In the genomic region with DNA sequence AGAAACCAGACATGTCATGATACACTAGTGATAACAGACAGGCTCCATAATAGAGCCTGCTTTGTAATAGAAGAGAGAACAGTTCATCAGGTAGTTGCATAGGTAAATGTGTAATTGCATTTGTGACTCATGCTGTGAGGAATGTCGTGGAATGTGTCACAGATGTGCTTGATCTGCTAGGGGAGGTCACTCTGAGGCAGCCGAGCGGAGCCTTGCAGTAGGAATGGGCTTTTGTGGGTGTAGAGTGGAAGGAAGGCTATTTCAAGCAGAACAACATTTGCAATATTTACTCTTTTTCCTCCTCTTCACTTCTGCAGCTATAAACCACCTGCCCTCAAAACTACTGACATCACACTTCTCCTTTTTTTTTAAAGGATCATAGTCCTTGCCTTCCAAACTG, we compare ENCODE assay signal across 19 mouse cellular contexts. TPM values are rescaled to one million over a fixed set of nuclear protein-coding genes. Genes with fewer than 3 reads are reported as not detected.
DNase-seq lines count a peak whose midpoint lies in the region; ATAC-seq and TF ChIP-seq lines count a peak whose summit lies in the region.
"Had no signal": no experiment of that assay in that cellular context is flagged by ENCODE, and none has a peak within 500 bp of the region (broad histone marks: within the 10 kb centered on the region; RNA-seq: fewer than 3 reads in every experiment).

No protein-coding gene starts in this region.

- H3K27me3 ChIP-seq in kidney, embryonic 16.5 days (ENCODE audit: insufficient read depth, low read length): no peaks in the 10 kb centered on the region
- no peaks in the 10 kb centered on the region for H3K27me3 ChIP-seq in kidney, adult 2 months (replicated peaks; ENCODE audit: control insufficient read depth, insufficient read depth, low read length)
- H3K27me3 ChIP-seq in lung, postnatal 0 days (replicated peaks; ENCODE audit: insufficient read depth, low read length): no peaks in the 10 kb centered on the region
- H3K27me3 ChIP-seq: CH12.LX; heart, embryonic 12.5 days; hindbrain, embryonic 15.5 days; Patski had no signal

- peak; percentile 62; the same call in 1 of the 2 replicates for ATAC-seq in kidney, embryonic 16.5 days (ENCODE audit: low FRiP score, low TSS enrichment)
- no peak for ATAC-seq in lung, postnatal 0 days
- ATAC-seq in granulocyte monocyte progenitor cell, adult 5-6 weeks (replicated peaks; ENCODE audit: poor library complexity, severe bottlenecking): peak; percentile 45
- ATAC-seq: activated CD4-positive, CD25-positive, alpha-beta regulatory T cell, adult 4 months; forebrain, embryonic 13.5 days; forebrain, postnatal 0 days; Patski had no signal

- DNase-seq in kidney, adult 2 months: no peak
- peak; percentile 50 for DNase-seq in lung, postnatal 0 days (ENCODE audit: low spot score)
- no peak for DNase-seq in lung, adult 2 months
- no peak for DNase-seq in adrenal gland, postnatal 25 days
- DNase-seq: adrenal gland, postnatal 14 days; cerebellum, adult 2 months; cerebellum, postnatal 10 days; embryo, embryonic 11 days; forebrain, postnatal 0 days; gastrocnemius, postnatal 14 days had no signal

- H3K4me3 ChIP-seq in kidney, embryonic 16.5 days (ENCODE audit: low read length): no peak overlapping the region
- no peak overlapping the region for H3K4me3 ChIP-seq in kidney, adult 2 months (ENCODE audit: insufficient read depth, low read depth, low read length)
- H3K4me3 ChIP-seq in lung, postnatal 0 days (ENCODE audit: low read depth, low read length): no peak overlapping the region
- H3K4me3 ChIP-seq in lung, adult 2 months (replicated peaks; ENCODE audit: extremely low read depth, low read depth, low read length): no peak overlapping the region
- H3K4me3 ChIP-seq: embryonic facial prominence, embryonic 13.5 days; forebrain, embryonic 13.5 days; heart, embryonic 12.5 days; hindbrain, embryonic 15.5 days had no signal

- no peaks in the 10 kb centered on the region for H3K9me3 ChIP-seq in kidney, embryonic 16.5 days (ENCODE audit: low read length)
- no peaks in the 10 kb centered on the region for H3K9me3 ChIP-seq in lung, postnatal 0 days (ENCODE audit: low read length)
- H3K9me3 ChIP-seq: embryonic facial prominence, embryonic 13.5 days; forebrain, embryonic 13.5 days; heart, embryonic 12.5 days; hindbrain, embryonic 15.5 days had no signal

- no peak for TF ChIP-seq EP300 in lung, postnatal 0 days (IDR thresholded peaks at IDR 0.05)

- H3K4me1 ChIP-seq in kidney, embryonic 16.5 days (ENCODE audit: insufficient read depth, low read length): peaks cover 5% of the 10 kb centered on the region; the same call in 1 of the 2 replicates
- H3K4me1 ChIP-seq in kidney, adult 2 months (ENCODE audit: control insufficient read depth, insufficient read depth, low read length): no peaks in the 10 kb centered on the region
- H3K4me1 ChIP-seq in lung, postnatal 0 days (ENCODE audit: insufficient read depth, low read depth, low read length): no peaks in the 10 kb centered on the region; the same call in 1 of the 2 replicates
- no peaks in the 10 kb centered on the region for H3K4me1 ChIP-seq in lung, adult 2 months (ENCODE audit: control insufficient read depth, insufficient read depth, low read length)
- H3K4me1 ChIP-seq: heart, embryonic 12.5 days had no signal

- no peak for TF ChIP-seq CTCF in kidney, adult 2 months (conservative IDR thresholded peaks at IDR 0.05; ENCODE audit: insufficient read depth, insufficient read length, low read depth, low read length)
- TF ChIP-seq CTCF in lung, postnatal 0 days (IDR thresholded peaks at IDR 0.05): no peak
- TF ChIP-seq CTCF in lung, adult 2 months (IDR thresholded peaks at IDR 0.05; ENCODE audit: insufficient read depth, low read length): no peak

- WGBS in kidney, embryonic 16.5 days: 31% methylated on average over 3 of the region's 3 CpGs
- 33% methylated on average over 3 of the region's 3 CpGs for WGBS in kidney, adult 2 months
- WGBS in lung, postnatal 0 days: 29% methylated on average over 3 of the region's 3 CpGs
- WGBS in lung, adult 2 months: 44% methylated on average over 3 of the region's 3 CpGs

- H3K27ac ChIP-seq in kidney, embryonic 16.5 days (ENCODE audit: low read length): no peak overlapping the region
- H3K27ac ChIP-seq in kidney, adult 2 months (ENCODE audit: insufficient read depth, low read depth, low read length): no peak overlapping the region
- H3K27ac ChIP-seq in lung, postnatal 0 days (ENCODE audit: low read length): no peak overlapping the region
- H3K27ac ChIP-seq: embryonic facial prominence, embryonic 13.5 days; forebrain, embryonic 13.5 days; hindbrain, embryonic 15.5 days had no signal

- no peaks in the 10 kb centered on the region for H3K36me3 ChIP-seq in kidney, embryonic 16.5 days (ENCODE audit: insufficient read depth, low read length)
- no peaks in the 10 kb centered on the region for H3K36me3 ChIP-seq in kidney, adult 2 months (ENCODE audit: control insufficient read depth, insufficient read depth, low read length)
- H3K36me3 ChIP-seq in lung, postnatal 0 days (ENCODE audit: insufficient read depth, low read length): no peaks in the 10 kb centered on the region
- H3K36me3 ChIP-seq: embryonic facial prominence, embryonic 13.5 days; heart, embryonic 12.5 days; hindbrain, embryonic 15.5 days had no signal

- no peak overlapping the region for H3K9ac ChIP-seq in kidney, embryonic 16.5 days (replicated peaks; ENCODE audit: low read length)
- H3K9ac ChIP-seq in lung, postnatal 0 days (replicated peaks; ENCODE audit: low read depth): no peak overlapping the region
- H3K9ac ChIP-seq: embryonic facial prominence, embryonic 13.5 days; forebrain, embryonic 13.5 days; forebrain, postnatal 0 days; heart, embryonic 12.5 days; hindbrain, embryonic 15.5 days had no signal

- no peak for TF ChIP-seq POLR2A in kidney, adult 2 months (IDR thresholded peaks at IDR 0.05; ENCODE audit: low read depth, low read length)
- TF ChIP-seq POLR2A in lung, adult 2 months (IDR thresholded peaks at IDR 0.05; ENCODE audit: borderline replicate concordance, extremely low read depth, low read depth, low read length): no peak

- no peak overlapping the region for H3K4me2 ChIP-seq in kidney, embryonic 16.5 days (replicated peaks; ENCODE audit: low read depth, low read length)
- no peak overlapping the region for H3K4me2 ChIP-seq in lung, postnatal 0 days (replicated peaks; ENCODE audit: low read depth, low read length)
- H3K4me2 ChIP-seq: embryonic facial prominence, embryonic 13.5 days; forebrain, embryonic 13.5 days; heart, embryonic 12.5 days; hindbrain, embryonic 15.5 days had no signal

RNA-seq across cellular contexts. Expression of gene Ahr, which starts 4.0 kb away (rescaled TPM):
- 7.5 and 7.8 TPM in 2 replicates for polyA plus RNA-seq in kidney, embryonic 16.5 days (2015; fragmentation: Nextera tagmentation; extraction: Ambion mirVana)
- polyA plus RNA-seq in kidney, adult 2 months (2012; rRNA removed): 3.2 and 3.9 TPM in 2 replicates
- 25.1 and 33.2 TPM in 2 replicates for polyA plus RNA-seq in lung, postnatal 0 days (2015; fragmentation: Nextera tagmentation; extraction: Ambion mirVana)
- polyA plus RNA-seq in lung, adult 2 months (2012; rRNA removed): 31.6 and 37.1 TPM in 2 replicates
- 2.5 and 3.8 TPM in 2 replicates for total RNA-seq in granulocyte monocyte progenitor cell, adult 5-6 weeks (2014; fragmentation: Nextera tagmentation)
- 1.3 and 1.5 TPM in 2 replicates for total RNA-seq in granulocyte monocyte progenitor cell, adult 5-6 weeks (2017)
- total RNA-seq in adrenal gland, postnatal 25 days (2021): 4.5 and 7.0 TPM in 2 replicates
